Mouse (Mus musculus) embryo, embryonic 10.5 days (tissue): ENCODE results near the gene Vmn2r110.

Source experiments
- DNase-seq: peaks from one replicate; pipeline ENCODE4 v3.0.0-alpha.2; 2015; ENCODE audit warnings: low spot score

Gene Vmn2r110

GRCm38 (mm10) chr17:20596323-20596722 lies at the start of gene Vmn2r110:
Vmn2r110 (minus strand) TSS chr17:20596423.
- DNase-seq = no peak

- no peak for DNase-seq
Measured at GRCm38 (mm10) chr17:20624777-20625176, 28.6 kb upstream of the Vmn2r110 start, which contains the start of gene Fpr-rs3. Fpr-rs3 (minus strand) TSS chr17:20624877.

DNA sequence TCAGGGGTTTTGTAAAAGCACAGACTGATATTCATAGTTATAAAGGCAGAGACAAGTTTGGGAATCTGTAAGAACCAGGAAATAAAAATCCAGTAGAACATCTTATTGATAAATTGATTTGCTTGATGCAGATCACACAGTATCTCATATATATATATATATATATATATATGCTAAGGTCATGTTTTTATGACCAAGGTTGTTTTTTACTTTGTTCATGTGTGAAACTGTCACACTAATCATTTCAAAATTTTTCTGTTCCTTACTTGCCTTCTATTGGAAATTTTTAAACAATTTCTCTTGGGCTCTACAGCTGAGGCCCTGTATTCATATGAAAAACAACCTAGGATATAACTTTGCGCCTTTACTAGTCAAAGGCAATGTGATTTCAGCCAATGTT lies 31.6 kb downstream of the Vmn2r110 start, which contains the start of gene Vmn2r109:
Vmn2r109 (minus strand) TSS at position 101 of the 400 bp plus-strand sequence.
- DNase-seq = no peak
